Mouse (Mus musculus) myocyte (in vitro differentiated cells): ENCODE data around the gene Ccdc15. TPM values are rescaled to one million over a fixed set of nuclear protein-coding genes. Genes with fewer than 3 reads are reported as not detected.

ENCODE experiments used
- H3K27me3 ChIP-seq: one replicate; pipeline ENCODE4 v1.6.1; 2011; ENCODE audit not compliant: control insufficient read depth, insufficient read depth, insufficient read length
- H3K36me3 ChIP-seq: one replicate; pipeline ENCODE4 v1.6.1; 2011; ENCODE audit not compliant: control insufficient read depth, insufficient read depth
- H3K4me2 ChIP-seq: one replicate; pipeline ENCODE4 v1.6.1; 2011; ENCODE audit warnings: low read depth, control low read depth
- H3K4me3 ChIP-seq: one replicate; pipeline ENCODE4 v1.5.1; 2011; ENCODE audit warnings: mild to moderate bottlenecking, control low read depth, moderate library complexity
- H3K79me2 ChIP-seq: one replicate; pipeline ENCODE4 v1.6.1; 2011; ENCODE audit not compliant: control insufficient read depth, insufficient read depth
- H3ac ChIP-seq: one replicate; pipeline ENCODE4 v1.6.1; 2011; ENCODE audit not compliant: control insufficient read depth, insufficient read length
- CEBPB ChIP-seq: IDR thresholded peaks from 2 replicates; pipeline ENCODE4 v1.6.1; 2011; ENCODE audit warnings: mild to moderate bottlenecking, moderate library complexity; ENCODE audit not compliant: poor library complexity, insufficient read depth, severe bottlenecking
- E2F4 ChIP-seq: IDR thresholded peaks from one replicate; pipeline ENCODE4 v1.6.1; 2011; ENCODE audit warnings: mild to moderate bottlenecking, control low read depth, moderate library complexity; ENCODE audit not compliant: insufficient read depth
- MAX ChIP-seq: IDR thresholded peaks from one replicate; pipeline ENCODE4 v1.6.1; 2011; ENCODE audit warnings: low read depth, mild to moderate bottlenecking, control low read depth
- MYOD1 ChIP-seq, 3 experiments: IDR thresholded peaks; one replicate each; pipeline ENCODE4 v1.6.1; 2011; ENCODE audit warnings: control low read depth in 2 of 3, low read depth in 2 of 3, mild to moderate bottlenecking in 2 of 3, moderate library complexity in 1 of 3; ENCODE audit not compliant: insufficient read length in 2 of 3, control insufficient read depth in 1 of 3
- MYOG ChIP-seq, 3 experiments: IDR thresholded peaks; one replicate each; pipeline ENCODE4 v1.6.1; 2011; ENCODE audit warnings: control low read depth in 2 of 3, low read depth in 2 of 3, mild to moderate bottlenecking in 2 of 3; ENCODE audit not compliant: insufficient read length in 2 of 3, control insufficient read depth in 1 of 3, insufficient read depth in 1 of 3
- POLR2A ChIP-seq: IDR thresholded peaks from one replicate; pipeline ENCODE4 v1.6.1; 2011; ENCODE audit warnings: low read depth, mild to moderate bottlenecking, control low read depth, moderate library complexity; ENCODE audit not compliant: insufficient read length
- POLR2AphosphoS2 ChIP-seq: IDR thresholded peaks from one replicate; pipeline ENCODE4 v1.6.1; 2011; ENCODE audit warnings: low read depth, control low read depth; ENCODE audit not compliant: insufficient read length
- REST ChIP-seq: IDR thresholded peaks from one replicate; pipeline ENCODE4 v1.6.1; 2011; ENCODE audit warnings: mild to moderate bottlenecking, control low read depth, moderate library complexity; ENCODE audit not compliant: insufficient read depth, insufficient read length
- SRF ChIP-seq: IDR thresholded peaks from one replicate; pipeline ENCODE4 v1.6.1; 2011; ENCODE audit warnings: low read depth; ENCODE audit not compliant: control insufficient read depth, insufficient read length
- TCF12 ChIP-seq: IDR thresholded peaks from one replicate; pipeline ENCODE4 v1.6.1; 2011; ENCODE audit warnings: mild to moderate bottlenecking, control low read depth; ENCODE audit not compliant: poor library complexity, insufficient read depth, severe bottlenecking
- TCF3 ChIP-seq: IDR thresholded peaks from one replicate; pipeline ENCODE4 v1.6.1; 2011; ENCODE audit warnings: low read depth, control low read depth; ENCODE audit not compliant: insufficient read length
- USF1 ChIP-seq: IDR thresholded peaks from one replicate; pipeline ENCODE4 v1.6.1; 2011; ENCODE audit warnings: low read depth, mild to moderate bottlenecking, control low read depth, moderate library complexity
- polyA plus RNA-seq: library from polyadenylated mRNA; unstranded; fragments of >200 nt; fragmentation: generic; extraction: Trizol; gene quantifications from one replicate; pipeline ENCODE4 v1.2.1, GENCODE M21; 2012; ENCODE audit warnings: missing spikeins

Ccdc15 gene
- polyA plus RNA-seq, 1 experiment, result 0.38 TPM

GRCm38 (mm10) chr9:37250631-37251030 is 97.6 kb downstream of the Ccdc15 start:
- H3K36me3 ChIP-seq, result no peaks in the 10 kb centered on the region
- no peak overlapping the region for H3K4me3 ChIP-seq
- no peaks in the 10 kb centered on the region for H3K27me3 ChIP-seq
- TF ChIP-seq POLR2A (no peak), MYOG (IDR thresholded peaks at IDR 0.05; ENCODE audit: control insufficient read depth in 1 of 3, insufficient read depth in 1 of 3, insufficient read length in 2 of 3, low read depth in 2 of 3) (no peak), MYOD1 (IDR thresholded peaks at IDR 0.05; ENCODE audit: control insufficient read depth in 1 of 3, insufficient read length in 2 of 3, low read depth in 2 of 3) (no peak)
- no peak overlapping the region for H3K4me2 ChIP-seq
- H3ac ChIP-seq, result no peak overlapping the region
- no peaks in the 10 kb centered on the region for H3K79me2 ChIP-seq

- TF ChIP-seq E2F4 (no peak), SRF (no peak), REST (no peak), MYOG (IDR thresholded peaks at IDR 0.05; ENCODE audit: control insufficient read depth in 1 of 3, insufficient read depth in 1 of 3, insufficient read length in 2 of 3, low read depth in 2 of 3) (no peak), TCF12 (no peak), USF1 (no peak), CEBPB (no peak), MAX (no peak), POLR2A (no peak), MYOD1 (IDR thresholded peaks at IDR 0.05; ENCODE audit: control insufficient read depth in 1 of 3, insufficient read length in 2 of 3, low read depth in 2 of 3) (no peak), POLR2AphosphoS2 (no peak), TCF3 (no peak)
- no peak overlapping the region for H3K4me3 ChIP-seq
- no peaks in the 10 kb centered on the region for H3K79me2 ChIP-seq
- no peaks in the 10 kb centered on the region for H3K27me3 ChIP-seq
- H3K36me3 ChIP-seq, result no peaks in the 10 kb centered on the region
- H3K4me2 ChIP-seq, result no peak overlapping the region
- H3ac ChIP-seq, result no peak overlapping the region
Observed at GRCm38 (mm10) chr9:37249976-37250375, 98.3 kb downstream of the Ccdc15 start.

- H3K4me2 ChIP-seq, result no peak overlapping the region
- H3K79me2 ChIP-seq, result no peaks in the 10 kb centered on the region
- H3ac ChIP-seq, result no peak overlapping the region
- TF ChIP-seq POLR2A (no peak), MYOG (IDR thresholded peaks at IDR 0.05; ENCODE audit: control insufficient read depth in 1 of 3, insufficient read depth in 1 of 3, insufficient read length in 2 of 3, low read depth in 2 of 3) (peak in 2 of 3 experiments; percentile 61 to 72), MYOD1 (IDR thresholded peaks at IDR 0.05; ENCODE audit: control insufficient read depth in 1 of 3, insufficient read length in 2 of 3, low read depth in 2 of 3) (peak in 2 of 3 experiments; percentile 37 to 55)
- no peaks in the 10 kb centered on the region for H3K27me3 ChIP-seq
- no peaks in the 10 kb centered on the region for H3K36me3 ChIP-seq
- no peak overlapping the region for H3K4me3 ChIP-seq
Observed at GRCm38 (mm10) chr9:37248381-37248906, 99.8 kb downstream of the Ccdc15 start.

DNA sequence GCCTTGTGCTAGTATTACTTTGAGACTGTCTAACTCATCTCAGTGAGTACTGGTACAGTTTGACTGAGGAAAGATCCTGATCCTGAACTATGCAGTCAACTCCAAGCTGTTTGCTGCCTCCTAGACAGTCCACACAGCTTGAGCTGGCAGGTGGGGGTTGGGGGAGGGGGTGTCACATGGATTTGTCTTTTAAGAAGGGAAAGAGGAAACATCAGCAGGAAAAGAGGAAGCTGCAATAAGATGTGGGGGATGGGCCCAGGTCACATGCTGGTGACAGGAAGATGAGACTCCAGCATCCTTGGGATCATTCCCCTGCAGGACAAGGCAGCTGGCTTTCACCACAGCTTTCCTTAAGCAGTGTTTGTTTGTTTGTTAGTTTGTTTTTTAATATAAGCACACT is 100.8 kb downstream of the Ccdc15 start:
- no peaks in the 10 kb centered on the region for H3K36me3 ChIP-seq
- H3K4me2 ChIP-seq, result no peak overlapping the region
- H3K79me2 ChIP-seq, result no peaks in the 10 kb centered on the region
- H3K27me3 ChIP-seq, result no peaks in the 10 kb centered on the region
- TF ChIP-seq TCF3 (no peak), SRF (no peak), REST (no peak), POLR2A (no peak)
- H3K4me3 ChIP-seq, result no peak overlapping the region
- no peak overlapping the region for H3ac ChIP-seq

GRCm38 (mm10) chr9:37245810-37246209 is 102.4 kb downstream of the Ccdc15 start:
- no peak overlapping the region for H3K4me2 ChIP-seq
- TF ChIP-seq TCF12 (no peak), USF1 (no peak)
- no peaks in the 10 kb centered on the region for H3K27me3 ChIP-seq
- no peak overlapping the region for H3K4me3 ChIP-seq
- no peaks in the 10 kb centered on the region for H3K36me3 ChIP-seq
- H3K79me2 ChIP-seq, result no peaks in the 10 kb centered on the region
- no peak overlapping the region for H3ac ChIP-seq

DNA sequence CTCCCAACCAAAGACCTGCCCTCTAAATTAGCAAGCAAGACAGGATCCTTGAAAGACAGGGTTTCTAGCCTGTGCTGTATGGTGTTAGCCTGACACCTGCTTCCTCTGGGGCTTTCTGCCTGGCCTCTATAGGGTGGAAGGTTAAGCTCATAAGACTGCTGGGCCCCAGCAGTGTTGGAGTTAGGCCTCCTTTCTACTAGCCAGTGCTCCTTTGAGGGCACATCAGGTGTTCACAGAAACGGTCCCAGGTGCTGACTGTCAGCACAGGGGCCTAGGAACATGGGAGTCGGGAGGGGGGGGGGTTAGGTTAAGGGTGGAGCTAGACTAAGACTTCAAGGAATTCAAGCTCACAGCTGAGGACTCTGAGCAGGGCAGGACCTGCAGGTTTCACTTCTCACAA is 102.8 kb downstream of the Ccdc15 start:
- Histone ChIP-seq H3K79me2 (no peaks in the 10 kb centered on the region), H3K27me3 (no peaks in the 10 kb centered on the region), H3K4me3 (no peak overlapping the region), H3ac (no peak overlapping the region), H3K36me3 (no peaks in the 10 kb centered on the region), H3K4me2 (no peak overlapping the region)
- TF ChIP-seq POLR2AphosphoS2, result no peak
- TF ChIP-seq MAX, result no peak
- TF ChIP-seq TCF3, result no peak
- TF ChIP-seq SRF, result no peak
- no peak for TF ChIP-seq REST
- no peak for TF ChIP-seq E2F4
- no peak for TF ChIP-seq MYOD1 (IDR thresholded peaks at IDR 0.05; ENCODE audit: control insufficient read depth in 1 of 3, insufficient read length in 2 of 3, low read depth in 2 of 3)
- TF ChIP-seq TCF12, result no peak
- no peak for TF ChIP-seq POLR2A
- TF ChIP-seq MYOG (IDR thresholded peaks at IDR 0.05; ENCODE audit: control insufficient read depth in 1 of 3, insufficient read depth in 1 of 3, insufficient read length in 2 of 3, low read depth in 2 of 3), result no peak
- TF ChIP-seq USF1, result no peak
- no peak for TF ChIP-seq CEBPB
